Mouse (Mus musculus) heart, postnatal 4 days (tissue): ENCODE measurements at regions not wholly inside any gene's neighbourhood (a gene's known extent, or its start where the extent isn't known, plus 50 kb on each side); places are given as distances from the start of the nearest gene placed in this dataset.
A peak's percentile ranks its signal among the peaks of the same experiment; 100 is the strongest.

Experiments
- DNase-seq: peaks from one replicate; pipeline ENCODE4 v3.0.0; 2021

DNA sequence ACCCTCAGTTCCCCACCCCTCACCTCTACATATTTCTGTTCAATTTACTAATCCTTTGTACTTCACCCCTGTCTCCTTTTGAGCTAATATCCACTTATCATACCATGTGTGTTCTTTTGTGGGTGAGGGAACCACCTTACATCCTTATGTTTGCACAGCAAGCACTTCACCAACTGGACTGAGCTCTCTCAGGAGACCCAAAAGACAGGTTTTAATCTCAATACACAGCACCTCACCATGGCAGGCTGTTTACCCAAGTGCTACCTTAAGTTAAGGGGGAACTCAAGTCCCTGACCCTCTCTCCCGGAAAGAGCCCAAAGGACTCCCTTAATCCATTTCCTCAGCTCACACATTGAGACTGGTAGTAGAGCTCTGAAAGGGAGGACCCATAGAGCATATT is 62.3 kb upstream of the Agr3 start:
- no peak for DNase-seq

DNA sequence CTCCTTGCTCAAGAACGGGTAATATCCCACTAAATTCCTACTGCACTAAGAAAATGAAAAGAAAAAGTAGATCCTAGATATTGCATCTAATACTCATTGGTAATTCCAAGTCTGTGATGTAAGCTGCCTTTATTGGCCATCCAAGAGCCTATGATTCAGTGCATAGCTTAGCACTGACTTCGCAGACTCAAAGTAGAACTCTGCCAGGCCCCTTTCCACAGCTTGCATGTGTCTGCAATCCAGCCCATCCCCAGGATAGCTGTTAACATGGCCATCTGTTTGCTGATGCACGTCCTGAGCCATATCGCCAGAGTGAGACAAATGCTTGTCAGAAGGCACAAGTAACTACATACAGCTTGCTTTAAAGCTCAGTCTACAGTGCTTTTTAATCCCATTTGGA is 72.3 kb upstream of the Agr3 start:
- peak; percentile 67 for DNase-seq

DNA sequence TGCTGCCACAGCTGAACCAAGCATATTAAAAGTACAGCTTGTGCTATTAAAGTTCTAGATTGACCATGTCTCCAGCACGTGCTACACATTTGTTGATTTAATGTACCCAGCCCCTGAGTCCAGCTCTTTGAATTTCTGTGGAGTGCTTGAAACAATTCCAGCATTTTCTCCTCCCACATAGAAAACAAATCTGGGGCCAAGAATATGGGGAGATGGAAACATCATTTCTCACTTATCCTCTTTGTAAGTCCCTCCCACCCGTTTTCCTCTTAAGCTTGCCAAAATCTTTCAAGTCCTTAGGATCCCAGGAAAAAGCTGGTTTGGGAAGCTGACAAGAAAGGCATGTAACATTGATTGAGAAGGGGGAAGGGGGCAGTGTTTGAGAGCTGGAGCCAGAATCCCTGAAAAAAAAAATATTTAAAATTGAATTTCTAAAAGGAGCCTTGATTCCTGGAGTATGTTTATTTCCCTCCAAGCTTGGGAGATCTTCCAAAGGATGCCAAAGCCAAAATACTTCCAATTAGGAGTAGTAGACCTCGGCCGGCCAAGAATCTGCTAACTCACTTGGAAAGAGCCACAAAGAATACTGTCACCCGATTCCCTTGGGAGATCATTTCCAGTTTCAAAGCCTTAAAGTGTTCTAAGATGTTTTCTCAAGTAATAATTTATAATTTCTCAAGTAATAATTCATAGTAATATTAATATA is 78.4 kb upstream of the Agr3 start:
- peak; percentile 32 for DNase-seq

DNA sequence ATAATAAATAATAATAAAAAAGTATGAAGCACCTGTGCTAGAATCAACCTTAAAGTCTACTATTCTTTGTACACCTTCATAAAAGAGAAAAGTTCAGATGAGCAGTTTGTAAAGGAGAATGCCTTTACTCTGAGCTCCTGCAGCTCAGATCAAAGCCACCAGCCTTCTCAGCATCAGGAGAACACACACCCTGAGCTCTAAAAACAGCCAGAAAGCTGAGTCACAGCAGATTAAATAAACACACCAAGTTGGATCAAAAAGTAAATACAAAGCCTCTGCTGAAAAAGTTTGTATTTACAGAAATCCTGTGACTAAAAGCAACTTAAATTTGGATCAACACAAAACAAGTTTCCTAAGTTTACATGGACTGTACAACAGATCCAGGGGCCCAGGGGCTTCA is 88.5 kb upstream of the Agr3 start:
- DNase-seq, result no peak

DNA sequence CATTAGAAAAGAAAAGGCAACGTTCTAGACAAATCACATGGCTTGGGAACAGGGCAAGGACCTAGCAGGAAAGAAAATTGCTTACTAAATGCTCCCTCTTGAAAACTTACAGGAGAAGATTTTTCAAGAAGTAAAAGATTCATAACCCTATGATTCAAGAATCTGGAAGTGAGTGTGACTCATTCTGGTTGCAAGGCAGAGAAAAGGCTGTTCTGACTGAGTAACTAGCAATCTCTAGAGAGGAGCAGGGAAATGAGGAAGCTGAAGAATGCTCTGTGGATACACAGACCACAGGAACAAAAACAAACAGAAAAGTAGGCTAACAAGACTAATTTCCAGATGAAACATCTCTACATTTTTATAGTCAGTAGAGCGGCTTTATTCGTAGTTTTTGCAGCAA is 92.1 kb upstream of the Agr3 start:
- no peak for DNase-seq

DNA sequence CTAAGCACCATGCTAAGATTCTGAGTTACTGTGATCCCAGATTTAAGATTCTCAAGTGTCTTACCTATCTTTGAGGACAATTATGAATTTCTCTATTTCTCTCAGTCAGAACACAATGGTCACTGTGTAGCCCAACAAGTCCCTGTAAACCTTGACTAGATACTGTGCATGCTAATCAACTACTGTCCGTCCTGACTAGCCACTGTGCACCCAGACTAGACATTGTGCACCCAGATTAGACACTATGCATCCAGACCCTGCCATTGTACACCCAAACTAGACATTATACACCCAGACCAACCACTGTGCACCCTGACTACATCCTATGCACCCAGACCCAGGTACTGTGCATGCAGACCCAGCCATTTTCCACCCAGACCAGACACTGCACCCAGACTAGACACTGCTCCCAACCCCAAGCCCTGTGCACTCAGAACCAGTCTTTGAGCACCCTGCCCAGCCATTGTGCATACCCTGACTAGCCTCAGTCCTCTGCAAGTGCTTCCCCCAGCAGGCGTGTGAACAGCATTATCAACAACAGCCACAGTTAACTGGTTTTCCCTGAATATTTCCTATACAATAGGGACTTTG is 93.4 kb upstream of the Agr3 start:
- no peak for DNase-seq

DNA sequence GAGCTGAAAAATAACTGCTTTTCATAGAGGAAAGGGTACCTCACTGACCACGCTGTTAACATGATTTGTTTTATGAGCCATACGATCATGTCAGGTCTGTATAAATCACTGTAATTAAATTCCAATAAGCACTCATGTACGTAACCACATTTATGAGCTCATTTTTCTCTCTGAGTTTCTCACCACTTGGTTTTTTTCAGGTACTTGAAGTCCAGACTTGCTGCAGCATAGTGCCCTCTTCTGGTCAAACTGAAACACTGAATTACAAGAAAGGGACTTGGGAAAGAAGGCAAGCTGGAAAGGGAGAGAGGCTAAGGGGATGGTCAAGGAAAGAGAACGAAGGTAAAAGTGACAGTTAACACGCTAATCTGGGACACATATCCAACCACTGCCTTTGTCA is 94.2 kb upstream of the Agr3 start:
- DNase-seq, result peak; percentile 34

DNA sequence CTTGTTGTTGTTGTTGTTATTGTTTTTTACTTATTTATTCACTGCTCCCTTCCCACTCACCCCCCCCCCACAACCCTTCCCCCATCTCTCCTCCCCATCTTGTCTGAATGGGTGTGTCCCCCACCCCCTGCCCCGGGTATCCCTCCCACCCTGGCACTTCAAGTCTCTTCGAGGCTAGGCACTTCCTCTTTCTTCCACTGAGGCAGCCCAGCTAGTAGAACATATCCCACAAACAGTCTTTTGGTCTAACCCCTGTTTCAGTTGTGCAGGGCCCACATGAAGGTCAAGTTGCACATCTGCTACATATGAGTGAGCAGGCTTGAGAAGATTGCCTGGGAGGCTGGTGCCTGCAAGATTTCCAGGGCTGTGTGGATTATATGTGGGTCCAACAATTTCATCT is 97.6 kb upstream of the Agr3 start:
- no peak for DNase-seq

DNA sequence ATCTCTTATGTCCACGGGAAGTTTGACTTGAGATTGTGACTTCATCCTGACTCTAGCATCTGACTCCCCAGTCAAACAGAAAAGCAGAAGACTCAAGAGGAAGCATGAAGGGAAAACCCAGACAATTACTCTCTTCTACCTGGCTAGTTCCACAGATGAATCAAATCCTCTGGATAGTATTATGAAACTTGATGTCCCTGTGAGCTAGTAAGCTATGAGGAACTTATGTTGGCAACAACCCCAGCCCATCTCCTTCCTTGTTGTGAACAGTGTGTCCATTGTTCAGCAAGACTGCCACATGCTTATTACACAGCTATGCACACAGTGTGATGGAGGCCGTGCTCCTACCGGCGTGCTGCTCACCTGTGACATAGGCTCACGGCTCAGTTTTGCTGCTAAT is 98.4 kb upstream of the Agr3 start:
- no peak for DNase-seq

DNA sequence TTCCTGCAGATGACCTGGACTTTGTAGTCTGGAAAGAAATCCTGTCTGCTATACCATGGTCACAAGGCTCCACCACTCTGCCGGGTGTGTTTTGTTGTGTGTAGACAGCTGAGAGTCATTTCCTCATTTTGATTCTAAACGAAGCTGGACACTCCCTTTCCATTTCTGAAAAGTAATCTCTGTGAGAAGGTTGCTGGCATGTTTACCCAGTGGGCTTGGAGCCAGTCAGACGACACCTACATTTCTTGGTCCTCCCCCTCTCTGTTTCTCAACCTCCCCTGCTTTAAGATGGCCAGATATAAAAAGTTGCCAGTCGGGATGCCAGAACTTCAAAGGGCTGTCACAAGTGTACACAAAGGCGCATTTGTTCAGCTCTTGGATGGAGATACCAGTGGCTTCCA is 100.8 kb upstream of the Agr3 start:
- peak; percentile 21 for DNase-seq

DNA sequence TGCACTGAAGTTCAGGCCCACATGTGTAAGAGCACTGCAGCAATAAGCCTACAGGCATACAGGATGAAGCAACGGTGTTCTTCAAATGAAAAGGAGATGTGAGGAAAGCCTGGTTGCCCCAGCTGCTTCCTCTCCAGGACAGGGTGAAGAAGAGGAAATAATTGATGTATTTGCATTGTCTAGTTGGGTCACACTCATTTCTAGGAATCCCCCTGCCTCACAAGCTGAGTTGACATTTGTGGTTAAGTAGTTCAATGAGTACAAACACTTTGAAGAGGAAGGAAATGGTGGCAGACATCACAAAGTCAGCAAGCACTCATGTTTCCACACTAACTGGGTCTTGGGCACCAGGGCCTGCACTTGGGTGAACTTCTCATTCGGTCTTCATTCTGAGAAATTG is 126.2 kb upstream of the Agr3 start:
- no peak for DNase-seq

DNA sequence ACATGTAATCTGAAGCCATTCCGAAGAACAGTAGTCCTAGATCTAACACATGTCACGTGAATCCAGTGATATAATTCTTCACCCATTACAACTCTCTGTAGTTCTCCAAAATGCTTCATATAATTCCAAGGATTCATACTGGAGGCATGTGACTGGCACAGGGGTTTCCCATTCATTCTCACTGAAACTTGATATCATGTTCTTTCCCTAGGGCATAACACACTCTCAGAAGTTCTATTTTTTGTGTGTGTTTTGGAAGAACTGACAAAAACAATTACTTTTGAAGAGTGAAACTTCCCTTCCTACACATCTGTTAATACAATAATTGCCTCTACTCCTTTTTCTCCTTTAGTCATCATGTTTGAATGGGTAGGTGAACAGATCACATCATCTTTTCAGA is 150.0 kb upstream of the Agr3 start:
- no peak for DNase-seq

DNA sequence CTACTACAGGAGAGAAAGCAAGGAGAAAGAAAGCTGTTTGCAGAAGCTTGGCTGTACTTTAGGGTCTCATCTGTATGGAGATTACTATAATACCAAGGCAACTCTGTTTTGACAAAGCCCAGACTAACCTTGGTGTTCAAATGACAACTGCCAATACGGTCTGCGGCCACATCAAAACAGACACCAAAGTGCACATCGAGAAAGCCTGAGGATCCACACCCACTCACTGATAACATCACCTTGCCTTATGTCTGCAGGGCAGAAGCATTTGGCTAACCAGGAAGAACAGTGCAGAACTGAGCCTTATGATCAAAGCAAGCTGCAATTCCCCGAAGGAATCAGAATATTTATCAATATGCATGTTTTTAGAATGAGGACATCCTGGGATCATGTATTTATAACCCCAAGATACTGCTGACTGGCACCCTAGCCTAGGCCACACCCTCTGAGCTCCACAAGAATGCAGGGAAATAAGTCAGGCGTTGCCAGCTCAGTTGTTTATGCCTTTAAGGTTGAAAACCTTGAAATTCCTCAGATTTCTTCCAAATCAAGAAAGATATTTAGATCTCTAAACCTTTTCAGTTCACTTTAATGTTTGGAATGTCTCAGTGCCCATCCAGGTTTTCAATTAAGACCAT is 154.9 kb upstream of the Agr3 start:
- no peak for DNase-seq

DNA sequence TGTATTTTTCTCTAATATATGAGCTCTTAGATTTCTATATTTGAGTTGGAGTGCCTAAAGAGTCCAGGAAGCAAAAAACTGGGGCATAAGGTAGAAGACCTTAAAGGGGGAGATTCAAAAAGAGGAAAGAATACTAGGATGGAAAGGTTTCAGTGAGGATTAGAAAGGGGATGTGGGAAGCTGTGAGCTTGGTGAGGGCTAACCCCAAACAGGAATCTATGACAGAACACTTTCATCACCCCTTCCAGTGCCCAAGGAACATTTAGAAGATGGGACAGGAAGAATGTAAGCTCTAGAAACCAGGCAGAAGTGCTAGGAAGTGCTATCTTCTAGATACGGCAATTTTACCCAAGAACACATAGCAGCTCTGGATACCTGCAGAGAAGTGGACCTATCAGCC is 166.5 kb upstream of the Agr3 start:
- DNase-seq, result no peak

DNA sequence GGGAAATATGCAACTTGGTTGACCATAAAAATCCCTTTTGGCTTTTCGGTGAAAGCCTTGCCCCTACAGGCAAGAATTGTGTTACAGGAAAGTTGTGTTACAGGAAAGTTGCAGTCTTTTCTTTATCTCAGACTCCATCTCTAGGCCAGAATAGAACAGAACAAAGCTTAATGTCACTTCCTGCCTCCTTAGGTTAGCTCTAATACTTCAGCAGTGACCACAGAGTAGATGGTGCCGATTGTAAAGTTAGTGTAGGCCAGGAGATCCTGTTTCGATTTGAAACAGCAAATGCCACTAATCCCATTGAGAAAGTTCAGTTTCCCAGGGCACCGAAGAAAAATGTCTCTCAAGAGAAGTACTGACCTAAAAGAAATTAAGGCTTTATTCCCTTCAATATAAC is 170.3 kb upstream of the Agr3 start:
- DNase-seq, result no peak

DNA sequence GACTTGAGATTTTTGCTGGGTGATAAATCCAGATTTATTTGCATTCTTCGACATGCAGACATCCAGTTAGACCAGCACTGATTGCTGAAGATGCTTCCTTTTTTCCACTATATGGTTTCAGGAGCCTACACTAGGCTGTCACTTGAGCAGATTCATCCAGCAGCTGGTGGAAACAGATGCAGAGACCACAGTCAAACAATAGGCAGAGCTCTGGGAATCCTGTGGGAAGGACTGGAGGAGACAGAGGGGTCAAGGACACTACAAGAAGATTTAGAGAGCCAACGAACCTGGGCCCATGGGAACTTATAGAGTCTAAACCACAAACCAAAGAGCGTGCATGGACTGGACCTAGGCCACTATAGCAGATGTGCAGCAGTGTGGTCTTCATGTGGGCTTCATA is 177.4 kb upstream of the Agr3 start:
- no peak for DNase-seq

DNA sequence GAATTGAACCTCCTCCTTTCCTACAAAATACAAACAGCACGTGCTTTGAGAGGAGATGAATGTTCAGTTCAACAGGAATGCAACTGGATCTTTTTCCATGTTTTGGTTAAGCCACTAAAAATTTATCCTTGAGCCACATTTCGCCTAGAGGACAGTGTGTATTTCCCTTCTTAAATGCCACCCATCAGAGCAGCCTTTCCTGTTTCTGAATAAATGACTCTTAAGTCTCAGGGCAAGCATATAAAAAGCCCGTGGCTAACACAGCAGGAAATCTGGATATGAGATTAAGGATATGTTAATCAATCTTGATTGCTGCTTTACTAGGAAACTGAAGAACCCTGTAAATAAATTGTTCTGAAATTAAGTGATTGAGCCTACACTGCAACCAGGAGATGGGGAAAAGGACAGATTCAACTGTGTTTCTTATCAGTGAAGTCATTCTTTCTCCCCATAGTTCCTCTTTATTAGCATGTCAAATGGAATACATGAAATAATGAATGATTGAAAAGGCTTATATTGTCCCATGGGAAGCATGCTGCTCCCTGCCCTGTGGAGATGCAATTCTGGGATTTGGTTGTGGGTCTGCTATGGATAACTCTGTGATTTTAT is 178.6 kb upstream of the Agr3 start:
- DNase-seq, result no peak

DNA sequence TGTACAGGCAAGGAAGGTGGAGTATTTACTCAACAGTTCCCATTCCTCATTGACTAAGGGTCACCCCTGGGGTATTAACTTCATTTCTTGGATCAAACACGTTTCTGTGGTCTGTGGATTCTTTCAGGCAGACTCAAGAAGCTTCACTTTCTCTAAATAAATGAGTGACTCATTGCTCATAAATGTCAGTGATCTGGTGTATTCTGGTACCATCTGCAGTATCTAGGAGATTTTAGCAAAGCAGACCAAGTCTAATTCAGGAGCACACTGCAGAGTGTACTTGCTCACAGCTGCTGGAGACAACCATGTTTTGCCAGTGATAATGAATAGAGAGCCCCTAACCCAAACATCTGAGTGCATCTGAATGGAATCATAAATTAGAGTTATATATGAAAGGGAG is 182.7 kb upstream of the Agr3 start:
- DNase-seq, result no peak

DNA sequence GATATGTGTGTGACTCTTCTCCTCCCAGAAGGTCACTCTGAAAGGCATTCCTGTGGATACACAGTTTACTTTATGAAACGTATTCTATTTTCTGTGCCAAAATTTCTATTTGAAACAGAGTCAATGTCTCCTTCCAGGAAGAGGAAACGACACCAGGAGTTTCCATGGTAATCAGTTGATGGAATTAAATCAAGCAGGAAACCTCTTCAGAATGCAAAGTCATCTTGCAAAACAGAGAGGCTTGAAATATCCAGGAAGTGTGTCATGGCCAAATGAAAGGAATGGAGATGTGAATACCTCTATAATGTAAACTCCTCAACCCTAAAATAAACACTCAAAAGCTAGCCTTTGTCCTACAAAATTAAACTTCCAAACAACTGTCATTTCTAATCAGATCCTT is 189.0 kb upstream of the Agr3 start:
- no peak for DNase-seq

DNA sequence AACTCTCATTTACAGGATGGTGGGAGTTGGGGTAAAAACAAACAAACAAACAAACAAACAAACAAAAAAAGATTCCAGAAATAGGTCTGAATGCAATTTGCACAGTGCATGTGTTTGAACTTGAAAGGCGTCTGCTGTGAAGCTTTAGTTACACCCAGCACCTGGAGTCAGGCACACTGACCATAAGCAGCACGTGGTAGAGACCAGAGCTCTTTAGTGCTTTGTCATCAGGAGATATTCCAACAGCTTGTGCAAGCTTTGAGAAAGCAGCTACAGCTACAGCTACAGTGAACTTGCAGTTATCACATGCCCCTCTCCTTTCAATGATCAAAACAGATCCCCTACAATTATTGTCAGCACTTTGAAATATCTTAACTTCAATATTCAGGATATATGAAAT is 190.4 kb upstream of the Agr3 start:
- DNase-seq, result no peak

DNA sequence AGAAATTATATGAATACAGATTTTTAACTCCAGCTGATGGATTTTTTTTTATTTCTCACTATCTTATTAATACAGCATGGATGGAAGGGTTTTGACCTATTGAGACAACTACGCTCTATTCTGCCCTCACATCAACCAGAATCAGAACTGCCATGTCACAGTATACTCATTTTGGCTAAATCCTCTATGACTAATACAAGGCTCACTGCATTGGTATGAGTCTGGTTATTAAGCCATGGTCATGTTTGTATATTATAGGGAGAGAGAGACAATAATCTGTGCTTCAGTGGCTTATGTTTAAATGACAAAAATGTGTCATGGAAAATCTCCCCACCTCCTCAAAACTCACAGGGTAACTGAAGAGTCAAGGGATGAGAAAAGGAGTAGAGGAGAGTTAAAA is 191.0 kb upstream of the Agr3 start:
- no peak for DNase-seq

DNA sequence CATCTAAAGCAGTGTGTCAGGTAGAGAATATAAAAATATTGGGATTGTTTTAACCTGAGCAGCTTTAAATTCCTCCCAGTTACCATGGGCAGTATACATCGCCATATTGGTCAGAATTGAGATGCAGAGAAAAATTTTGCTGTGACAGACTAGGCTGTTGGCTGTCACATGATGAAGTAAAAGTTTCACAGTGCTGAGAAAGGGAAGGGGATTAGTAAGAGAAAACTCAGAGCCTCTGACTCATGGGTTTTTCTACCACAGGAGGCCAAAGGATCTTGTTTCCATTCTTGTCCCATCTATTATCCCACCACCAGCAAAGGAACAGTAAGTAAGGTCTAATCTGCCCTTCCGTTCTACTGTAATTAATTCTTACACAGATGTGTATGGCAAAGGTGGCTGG is 191.8 kb upstream of the Agr3 start:
- DNase-seq, result no peak

DNA sequence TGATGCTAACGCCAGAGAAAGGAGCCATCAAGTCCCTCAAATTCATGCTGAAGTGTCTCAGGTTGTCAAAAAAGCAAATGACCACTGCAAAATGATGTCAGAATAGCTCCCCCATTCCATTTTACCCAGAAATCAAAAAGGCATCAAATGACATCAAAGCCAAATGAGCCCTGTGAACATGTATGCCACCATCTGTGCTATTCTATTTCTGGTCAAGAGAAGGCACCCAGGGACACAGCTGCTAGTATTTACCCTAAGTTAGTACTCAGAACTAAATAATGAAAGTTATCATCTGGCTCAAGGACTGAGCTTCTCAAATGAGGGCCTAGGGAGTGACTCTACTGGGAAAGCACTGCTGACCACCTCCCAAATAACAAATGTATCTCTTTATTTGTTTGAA is 191.1 kb upstream of the Ahr start:
- DNase-seq, result no peak

DNA sequence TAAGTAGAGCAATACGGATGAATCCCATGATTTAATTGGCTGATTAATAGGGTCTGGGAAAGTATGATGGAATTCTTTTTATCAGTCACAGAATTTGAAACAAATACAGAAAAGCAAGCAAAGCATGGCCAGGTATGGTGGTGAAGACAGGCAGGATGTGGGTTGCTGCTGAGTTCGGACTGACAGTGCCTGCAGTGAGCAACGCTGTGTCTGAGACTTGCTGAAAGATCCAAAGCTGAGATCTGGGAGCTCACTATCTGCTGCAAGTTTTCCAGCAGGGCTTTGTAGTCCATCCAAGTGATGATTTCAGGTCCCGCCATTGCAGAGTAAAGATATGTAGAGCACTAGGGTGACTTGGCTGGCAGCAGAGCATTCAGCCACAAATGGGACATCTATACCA is 189.3 kb upstream of the Ahr start:
- no peak for DNase-seq
